Mouse (Mus musculus) embryonic facial prominence, embryonic 13.5 days (tissue): ENCODE data around the gene Pros1. TPM values are rescaled to one million over a fixed set of nuclear protein-coding genes. Genes with fewer than 3 reads are reported as not detected.
A peak's percentile ranks its signal among the peaks of the same experiment; 100 is the strongest.

Source experiments
- ATAC-seq: fragments of 200-750 bp; cut with Nextera tagmentation; 2 replicates; pipeline ENCODE4 v1.8.0; 2017; ENCODE audit warnings: low read depth; ENCODE audit not compliant: insufficient number of reproducible peaks, insufficient read depth, low FRiP score, low TSS enrichment
- H3K27ac ChIP-seq: fragments of 300-500 bp; sonication (generic); 2 replicates; pipeline ENCODE4 v1.5.1; 2015; ENCODE audit warnings: moderate library complexity, mild to moderate bottlenecking, inconsistent platforms
- H3K27me3 ChIP-seq: fragments of 300-500 bp; sonication (generic); 2 replicates; pipeline ENCODE4 v1.6.1; 2015; ENCODE audit warnings: mild to moderate bottlenecking, inconsistent platforms
- H3K36me3 ChIP-seq: fragments of 300-500 bp; sonication (generic); 2 replicates; pipeline ENCODE4 v1.6.1; 2015; ENCODE audit warnings: mild to moderate bottlenecking, inconsistent platforms
- H3K4me1 ChIP-seq: fragments of 300-500 bp; sonication (generic); 2 replicates; pipeline ENCODE4 v1.6.1; 2015; ENCODE audit warnings: inconsistent platforms
- H3K4me2 ChIP-seq: fragments of 300-500 bp; sonication (generic); 2 replicates; pipeline ENCODE4 v1.6.1; 2015; ENCODE audit warnings: moderate library complexity, mild to moderate bottlenecking, inconsistent platforms
- H3K4me3 ChIP-seq: fragments of 300-500 bp; sonication (generic); 2 replicates; pipeline ENCODE4 v1.5.1; 2015; ENCODE audit warnings: mild to moderate bottlenecking, inconsistent platforms
- H3K9ac ChIP-seq: fragments of 300-500 bp; sonication (generic); 2 replicates; pipeline ENCODE4 v1.6.1; 2015; ENCODE audit warnings: mild to moderate bottlenecking, inconsistent platforms
- H3K9me3 ChIP-seq: fragments of 300-500 bp; sonication (generic); 2 replicates; pipeline ENCODE4 v1.6.1; 2016; ENCODE audit warnings: inconsistent platforms
- WGBS: fragments of 180-500 bp; shearing (Covaris S2); methylation state at CpG from one replicate; pipeline ENCODE4 v1.1.7; 2015; ENCODE audit warnings: mixed read lengths; 5-methylcytosine and 5-hydroxymethylcytosine counted together
- polyA plus RNA-seq: library from polyadenylated mRNA; unstranded; fragments of >200 nt; fragmentation: Nextera tagmentation; extraction: Ambion mirVana; gene quantifications from 2 replicates; pipeline ENCODE4 v1.2.1, GENCODE M21; 2015

The Pros1 gene
- polyA plus RNA-seq, 1 experiment from 2014 or later, result 49.3 TPM

GRCm38 (mm10) chr16:62872688-62873117 lies 18.6 kb downstream of the Pros1 start:
- ATAC-seq, result no peak
- H3K9ac ChIP-seq, result no peak overlapping the region
- H3K4me3 ChIP-seq, result no peak overlapping the region
- H3K27ac ChIP-seq, result no peak overlapping the region
- no peaks in the 10 kb centered on the region for H3K36me3 ChIP-seq
- H3K4me2 ChIP-seq, result no peak overlapping the region
- no peaks in the 10 kb centered on the region for H3K9me3 ChIP-seq
- 72% methylated on average over 5 of the region's 5 CpGs for WGBS
- peaks cover 6% of the 10 kb centered on the region; the same call in 1 of the 2 replicates for H3K4me1 ChIP-seq
- H3K27me3 ChIP-seq, result no peaks in the 10 kb centered on the region

- Histone ChIP-seq H3K9ac (no peak overlapping the region), H3K4me3 (no peak overlapping the region), H3K9me3 (no peaks in the 10 kb centered on the region), H3K36me3 (no peaks in the 10 kb centered on the region), H3K4me1 (peaks cover 6% of the 10 kb centered on the region; the same call in 1 of the 2 replicates), H3K4me2 (no peak overlapping the region), H3K27me3 (no peaks in the 10 kb centered on the region), H3K27ac (no peak overlapping the region)
- 54% methylated on average over 4 of the region's 4 CpGs for WGBS
- ATAC-seq, result no peak
Observed at GRCm38 (mm10) chr16:62873180-62873579, 19.1 kb downstream of the Pros1 start.

- Histone ChIP-seq H3K9ac (no peak overlapping the region), H3K4me2 (no peak overlapping the region), H3K9me3 (no peaks in the 10 kb centered on the region), H3K36me3 (no peaks in the 10 kb centered on the region), H3K4me1 (peaks cover 6% of the 10 kb centered on the region; the same call in 1 of the 2 replicates), H3K4me3 (no peak overlapping the region), H3K27me3 (no peaks in the 10 kb centered on the region), H3K27ac (no peak overlapping the region)
- ATAC-seq, result no peak
- WGBS, result 72% methylated on average over 6 of the region's 6 CpGs
Observed at GRCm38 (mm10) chr16:62874065-62874464, 20.0 kb downstream of the Pros1 start.

- Histone ChIP-seq H3K27ac (no peak overlapping the region), H3K9ac (no peak overlapping the region), H3K36me3 (no peaks in the 10 kb centered on the region), H3K4me3 (no peak overlapping the region), H3K27me3 (no peaks in the 10 kb centered on the region), H3K4me2 (no peak overlapping the region), H3K4me1 (no peaks in the 10 kb centered on the region), H3K9me3 (no peaks in the 10 kb centered on the region)
- no peak for ATAC-seq
- 82% methylated on average over 3 of the region's 3 CpGs for WGBS
Observed at GRCm38 (mm10) chr16:62895824-62896223, 41.7 kb downstream of the Pros1 start.

- Histone ChIP-seq H3K9me3 (no peaks in the 10 kb centered on the region), H3K27me3 (no peaks in the 10 kb centered on the region), H3K4me1 (no peaks in the 10 kb centered on the region), H3K27ac (no peak overlapping the region), H3K9ac (no peak overlapping the region), H3K4me3 (no peak overlapping the region), H3K4me2 (no peak overlapping the region), H3K36me3 (peaks cover 6% of the 10 kb centered on the region)
- 48% methylated on average over 1 of the region's 1 CpGs for WGBS
- no peak for ATAC-seq
Observed at GRCm38 (mm10) chr16:62911364-62911763, 57.3 kb downstream of the Pros1 start.

DNA sequence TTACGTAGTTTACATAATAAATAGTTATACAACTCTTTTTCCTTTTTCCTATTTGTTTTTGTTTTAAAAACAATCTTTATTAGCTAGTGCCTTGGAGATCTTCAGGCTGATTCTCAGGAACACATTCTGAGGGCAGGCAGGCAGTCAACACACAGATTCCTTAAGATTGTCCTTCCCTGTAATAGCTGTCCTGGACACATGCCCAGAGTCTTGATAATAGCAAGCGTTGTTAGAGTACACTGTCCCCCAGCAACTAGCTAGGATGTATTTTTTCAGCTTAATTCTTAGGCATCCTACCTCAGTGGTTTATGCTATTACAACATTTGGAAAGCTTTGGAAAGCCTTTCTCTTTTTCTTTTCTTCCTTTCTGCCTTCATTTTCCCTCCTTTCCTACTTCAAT lies 58.1 kb downstream of the Pros1 start:
- Histone ChIP-seq H3K4me1 (peaks cover 6% of the 10 kb centered on the region), H3K4me2 (no peak overlapping the region), H3K9ac (no peak overlapping the region), H3K4me3 (no peak overlapping the region), H3K36me3 (peaks cover 6% of the 10 kb centered on the region), H3K9me3 (no peaks in the 10 kb centered on the region), H3K27ac (no peak overlapping the region), H3K27me3 (no peaks in the 10 kb centered on the region)
- ATAC-seq, result no peak
- 77% methylated on average over 2 of the region's 2 CpGs for WGBS

GRCm38 (mm10) chr16:62915530-62915929 lies 61.4 kb downstream of the Pros1 start:
- peaks cover 6% of the 10 kb centered on the region for H3K4me1 ChIP-seq
- no peak overlapping the region for H3K4me3 ChIP-seq
- H3K27ac ChIP-seq, result no peak overlapping the region
- no peaks in the 10 kb centered on the region for H3K9me3 ChIP-seq
- no peak for ATAC-seq
- H3K27me3 ChIP-seq, result no peaks in the 10 kb centered on the region
- H3K4me2 ChIP-seq, result no peak overlapping the region
- no peak overlapping the region for H3K9ac ChIP-seq
- WGBS, result 88% methylated on average over 5 of the region's 5 CpGs
- H3K36me3 ChIP-seq, result no peaks in the 10 kb centered on the region

DNA sequence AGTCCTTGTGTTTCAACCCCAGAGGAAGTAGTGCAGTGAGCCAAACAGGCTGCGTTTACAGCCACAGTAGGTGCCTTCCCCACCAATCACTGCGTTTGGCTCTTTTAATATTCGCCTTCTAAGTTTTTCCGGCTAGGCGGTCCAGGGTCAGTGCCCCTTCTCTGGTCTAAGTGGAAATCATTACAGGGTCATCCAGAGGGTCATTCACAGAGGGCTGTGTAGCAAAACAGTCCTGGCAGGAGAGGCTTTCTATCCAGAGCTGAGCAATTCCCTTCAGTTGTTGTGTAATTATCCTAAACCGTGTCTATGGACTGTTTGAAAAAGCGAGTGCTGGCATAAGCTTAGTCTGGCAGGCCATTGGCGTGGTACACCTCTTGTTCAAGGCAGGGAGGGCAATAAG lies 68.1 kb downstream of the Pros1 start:
- no peaks in the 10 kb centered on the region for H3K36me3 ChIP-seq
- ATAC-seq, result no peak
- peaks cover 8% of the 10 kb centered on the region; the same call in 1 of the 2 replicates for H3K4me1 ChIP-seq
- H3K27ac ChIP-seq, result no peak overlapping the region
- no peaks in the 10 kb centered on the region for H3K27me3 ChIP-seq
- H3K9ac ChIP-seq, result no peak overlapping the region
- H3K4me3 ChIP-seq, result no peak overlapping the region
- 22% methylated on average over 8 of the region's 8 CpGs for WGBS
- no peaks in the 10 kb centered on the region for H3K9me3 ChIP-seq
- H3K4me2 ChIP-seq, result no peak overlapping the region

- H3K9ac ChIP-seq, result no peak overlapping the region
- peaks cover 3% of the 10 kb centered on the region; the same call in 1 of the 2 replicates for H3K36me3 ChIP-seq
- no peak for ATAC-seq
- H3K4me3 ChIP-seq, result no peak overlapping the region
- no peaks in the 10 kb centered on the region for H3K9me3 ChIP-seq
- H3K27ac ChIP-seq, result no peak overlapping the region
- H3K27me3 ChIP-seq, result no peaks in the 10 kb centered on the region
- H3K4me1 ChIP-seq, result 0 out of 2 replicates have a peak, but pooled peaks cover 1% of the 10 kb centered on the region
- WGBS, result 92% methylated on average over 6 of the region's 6 CpGs
- no peak overlapping the region for H3K4me2 ChIP-seq
Observed at GRCm38 (mm10) chr16:62931341-62931740, 77.2 kb downstream of the Pros1 start.

- H3K4me3 ChIP-seq, result no peak overlapping the region
- no peak overlapping the region for H3K9ac ChIP-seq
- no peaks in the 10 kb centered on the region for H3K27me3 ChIP-seq
- 0 out of 2 replicates have a peak, but pooled peaks cover 2% of the 10 kb centered on the region for H3K4me1 ChIP-seq
- H3K9me3 ChIP-seq, result no peaks in the 10 kb centered on the region
- no peak for ATAC-seq
- H3K27ac ChIP-seq, result no peak overlapping the region
- no peak overlapping the region for H3K4me2 ChIP-seq
- 46% methylated on average over 11 of the region's 11 CpGs for WGBS
- no peaks in the 10 kb centered on the region for H3K36me3 ChIP-seq
Observed at GRCm38 (mm10) chr16:62936316-62936715, 82.2 kb downstream of the Pros1 start.

GRCm38 (mm10) chr16:62940388-62941003 lies 86.4 kb downstream of the Pros1 start:
- Histone ChIP-seq H3K27ac (no peak overlapping the region), H3K9ac (no peak overlapping the region), H3K4me1 (peaks cover 10% of the 10 kb centered on the region), H3K4me3 (no peak overlapping the region), H3K36me3 (no peaks in the 10 kb centered on the region), H3K4me2 (peak overlapping the region; percentile 47; the same call in 1 of the 2 replicates), H3K9me3 (no peaks in the 10 kb centered on the region), H3K27me3 (no peaks in the 10 kb centered on the region)
- no peak for ATAC-seq
- WGBS, result 17% methylated on average over 16 of the region's 16 CpGs

DNA sequence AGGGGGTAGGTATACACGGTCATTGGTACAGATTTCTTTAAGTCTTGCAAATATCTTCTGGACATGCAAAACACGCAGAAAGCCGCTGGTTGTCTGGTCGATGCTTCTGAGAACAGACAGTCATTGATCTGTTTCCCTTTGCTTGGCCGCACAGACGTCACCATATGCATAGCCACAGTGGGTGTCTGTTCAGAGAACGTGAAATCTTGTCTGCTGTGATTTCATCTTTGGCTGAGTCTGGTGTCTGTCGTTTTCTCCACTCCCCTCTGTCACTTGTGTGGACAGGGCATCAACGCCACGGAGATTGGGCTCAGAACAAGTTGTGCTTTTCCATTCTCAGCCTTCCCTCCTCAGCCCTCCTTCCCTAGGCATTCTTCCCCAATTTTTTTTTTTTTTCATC lies 87.7 kb downstream of the Pros1 start:
- 66% methylated on average over 10 of the region's 10 CpGs for WGBS

More for the DNA sequence above, 87.7 kb downstream of the Pros1 start:
- H3K4me3 ChIP-seq, result no peak overlapping the region
- H3K27ac ChIP-seq, result no peak overlapping the region
- no peak overlapping the region for H3K4me2 ChIP-seq
- no peak overlapping the region for H3K9ac ChIP-seq
- H3K9me3 ChIP-seq, result no peaks in the 10 kb centered on the region
- ATAC-seq, result no peak
- no peaks in the 10 kb centered on the region for H3K27me3 ChIP-seq
- H3K36me3 ChIP-seq, result no peaks in the 10 kb centered on the region
- peaks cover 7% of the 10 kb centered on the region for H3K4me1 ChIP-seq
